Mouse (Mus musculus) left cerebral cortex, postnatal 10 days (tissue): Measurements from ENCODE around the gene Myl4. TPM values are rescaled to one million over a fixed set of nuclear protein-coding genes. Genes with fewer than 3 reads are reported as not detected.

ENCODE experiments used
- DNase-seq, 2 experiments: peaks; one replicate each; pipeline ENCODE4 v3.0.0; 2021 to 2022; ENCODE audit warnings: low spot score in 2 of 2, mixed read lengths in 1 of 2; ENCODE audit errors: extremely low spot score in 1 of 2
- intact Hi-C: fragments of 180-260 bp; cut with DNase I; formaldehyde crosslinking; loops from one replicate; pipeline ENCODE4 v1.15.1; 2025
- total RNA-seq, 2 experiments: library from RNA; stranded (reverse); gene quantifications; 2 replicates each; pipeline ENCODE4 v1.2.3; 2021

Gene Myl4
- total RNA-seq, 2 experiments from 2014 or later, result 8.7 to 10.9 TPM

GRCm38 (mm10) chr11:104590148-104590547 is 39.7 kb downstream of the Myl4 start:
- intact Hi-C loops, result loop anchor here (10.0 kb wide), 1 partner anchor 185 kb away; no protein-coding TSS in a partner anchor
- DNase-seq, result peak; percentile 86 to 87

GRCm38 (mm10) chr11:104592066-104592835 is 41.8 kb downstream of the Myl4 start:
- DNase-seq, result no peak
- intact Hi-C loops, result loop anchor here (10.0 kb wide), 1 partner anchor 183 kb away; no protein-coding TSS in a partner anchor

GRCm38 (mm10) chr11:104596365-104596764 is 45.9 kb downstream of the Myl4 start:
- intact Hi-C loops, result loop anchor here (5.0 to 10.0 kb wide), 2 partner anchors 178 to 526 kb away; no protein-coding TSS in a partner anchor
- peak in 1 of 2 experiments; percentile 40 for DNase-seq

- no peak for DNase-seq
- intact Hi-C loops, result loop anchor here (5.0 to 10.0 kb wide), 2 partner anchors 175 to 523 kb away; no protein-coding TSS in a partner anchor
Measured at GRCm38 (mm10) chr11:104599265-104599945, 48.9 kb downstream of the Myl4 start.

GRCm38 (mm10) chr11:104600675-104601074 is 50.2 kb downstream of the Myl4 start:
- intact Hi-C loops, result no loop called here
- no peak for DNase-seq

GRCm38 (mm10) chr11:104604192-104604591 is 53.7 kb downstream of the Myl4 start:
- DNase-seq, result no peak
- intact Hi-C loops, result no loop called here

- intact Hi-C loops, result no loop called here
- DNase-seq, result peak; percentile 36 to 89
Measured at GRCm38 (mm10) chr11:104607491-104608245, 57.2 kb downstream of the Myl4 start, which contains the start of gene Itgb3. Gene Itgb3 (plus strand): TSS chr11:104608000.

- intact Hi-C loops, result no loop called here
- no peak for DNase-seq
Measured at GRCm38 (mm10) chr11:104608249-104608920, 57.9 kb downstream of the Myl4 start.

- DNase-seq, result no peak
- intact Hi-C loops, result no loop called here
Measured at GRCm38 (mm10) chr11:104609033-104609684, 58.7 kb downstream of the Myl4 start.

- intact Hi-C loops, result no loop called here
- DNase-seq, result no peak
Measured at GRCm38 (mm10) chr11:104609733-104610132, 59.3 kb downstream of the Myl4 start.

GRCm38 (mm10) chr11:104611579-104612151 is 61.2 kb downstream of the Myl4 start:
- intact Hi-C loops, result no loop called here
- DNase-seq, result no peak

GRCm38 (mm10) chr11:104613551-104613950 is 63.1 kb downstream of the Myl4 start:
- no peak for DNase-seq
- intact Hi-C loops, result no loop called here

- DNase-seq, result no peak
- intact Hi-C loops, result no loop called here
Measured at GRCm38 (mm10) chr11:104614130-104614529, 63.7 kb downstream of the Myl4 start.

GRCm38 (mm10) chr11:104616182-104616581 is 65.7 kb downstream of the Myl4 start:
- intact Hi-C loops, result no loop called here
- DNase-seq, result no peak

- intact Hi-C loops, result no loop called here
Measured at GRCm38 (mm10) chr11:104618638-104619076, 68.2 kb downstream of the Myl4 start.

GRCm38 (mm10) chr11:104619084-104620022 is 68.9 kb downstream of the Myl4 start:
- DNase-seq, result no peak
- intact Hi-C loops, result no loop called here

More at GRCm38 (mm10) chr11:104618638-104619076, 68.2 kb downstream of the Myl4 start:
- no peak for DNase-seq
